Mouse (Mus musculus) heart, embryonic 13.5 days (tissue): ENCODE results near the gene Dusp1. TPM values are rescaled to one million over a fixed set of nuclear protein-coding genes. Genes with fewer than 3 reads are reported as not detected.

Source experiments
- ATAC-seq: fragments of 200-750 bp; cut with Nextera tagmentation; 2 replicates; pipeline ENCODE4 v1.8.0; 2017; ENCODE audit warnings: moderate TSS enrichment; ENCODE audit not compliant: insufficient number of reproducible peaks, low FRiP score, low TSS enrichment; ENCODE audit errors: extremely low read depth
- H3K27ac ChIP-seq: fragments of 300-500 bp; sonication (generic); replicated peaks from 2 replicates; pipeline ENCODE4 v1.5.1; 2015; ENCODE audit warnings: moderate library complexity, mild to moderate bottlenecking, inconsistent platforms
- H3K27me3 ChIP-seq: fragments of 300-500 bp; sonication (generic); replicated peaks from 2 replicates; pipeline ENCODE4 v1.6.1; 2015; ENCODE audit warnings: mild to moderate bottlenecking, inconsistent platforms
- H3K36me3 ChIP-seq: fragments of 300-500 bp; sonication (generic); 2 replicates; pipeline ENCODE4 v1.6.1; 2015; ENCODE audit warnings: mild to moderate bottlenecking, inconsistent platforms
- H3K4me1 ChIP-seq: fragments of 300-500 bp; sonication (generic); 2 replicates; pipeline ENCODE4 v1.6.1; 2015; ENCODE audit warnings: inconsistent platforms
- H3K4me2 ChIP-seq: fragments of 300-500 bp; sonication (generic); 2 replicates; pipeline ENCODE4 v1.6.1; 2015; ENCODE audit warnings: inconsistent platforms, mild to moderate bottlenecking, moderate library complexity
- H3K4me3 ChIP-seq: fragments of 300-500 bp; sonication (generic); 2 replicates; pipeline ENCODE4 v1.5.1; 2015; ENCODE audit warnings: moderate library complexity, mild to moderate bottlenecking, inconsistent platforms
- H3K9ac ChIP-seq: fragments of 300-500 bp; sonication (generic); 2 replicates; pipeline ENCODE4 v1.6.1; 2015; ENCODE audit warnings: inconsistent platforms, mild to moderate bottlenecking, moderate library complexity
- H3K9me3 ChIP-seq: fragments of 300-500 bp; sonication (generic); 2 replicates; pipeline ENCODE4 v1.6.1; 2016; ENCODE audit warnings: inconsistent platforms
- WGBS: fragments of 180-500 bp; shearing (Covaris S2); methylation state at CpG from one replicate; pipeline ENCODE4 v1.1.7; 2015; ENCODE audit warnings: mixed read lengths; 5-methylcytosine and 5-hydroxymethylcytosine counted together
- polyA plus RNA-seq: library from polyadenylated mRNA; unstranded; fragments of >200 nt; fragmentation: Nextera tagmentation; extraction: Ambion mirVana; gene quantifications from 2 replicates; pipeline ENCODE4 v1.2.1, GENCODE M21; 2015

Dusp1 gene
- polyA plus RNA-seq, 1 experiment from 2014 or later, result 32.8 TPM

GRCm38 (mm10) chr17:26560526-26561289 is 1.2 kb downstream of the Dusp1 start:
- 34% methylated on average over 9 of the region's 9 CpGs for WGBS
- ATAC-seq, result no peak
- peaks cover 35% of the 10 kb centered on the region for H3K4me1 ChIP-seq
- peak overlapping the region; percentile 97 for H3K9ac ChIP-seq
- peak overlapping the region; percentile 80 for H3K27ac ChIP-seq
- H3K9me3 ChIP-seq, result no peaks in the 10 kb centered on the region
- peak overlapping the region; percentile 98 for H3K4me2 ChIP-seq
- H3K36me3 ChIP-seq, result peaks cover 25% of the 10 kb centered on the region
- H3K4me3 ChIP-seq, result peak overlapping the region; percentile 88
- no peaks in the 10 kb centered on the region for H3K27me3 ChIP-seq

- H3K4me1 ChIP-seq, result peaks cover 24% of the 10 kb centered on the region
- 65% methylated on average over 3 of the region's 3 CpGs for WGBS
- no peak for ATAC-seq
- peaks cover 9% of the 10 kb centered on the region; the same call in 1 of the 2 replicates for H3K27me3 ChIP-seq
- H3K9ac ChIP-seq, result no peak overlapping the region
- H3K27ac ChIP-seq, result no peak overlapping the region
- H3K9me3 ChIP-seq, result no peaks in the 10 kb centered on the region
- H3K4me3 ChIP-seq, result no peak overlapping the region
- no peak overlapping the region for H3K4me2 ChIP-seq
- no peaks in the 10 kb centered on the region for H3K36me3 ChIP-seq
Observed at GRCm38 (mm10) chr17:26553033-26553432, 8.9 kb downstream of the Dusp1 start.

GRCm38 (mm10) chr17:26551104-26551503 is 10.8 kb downstream of the Dusp1 start:
- no peaks in the 10 kb centered on the region for H3K9me3 ChIP-seq
- no peak for ATAC-seq
- no peak overlapping the region for H3K4me2 ChIP-seq
- WGBS, result 84% methylated on average over 6 of the region's 6 CpGs
- no peak overlapping the region for H3K27ac ChIP-seq
- no peak overlapping the region for H3K4me3 ChIP-seq
- H3K4me1 ChIP-seq, result peaks cover 34% of the 10 kb centered on the region
- H3K27me3 ChIP-seq, result peaks cover 9% of the 10 kb centered on the region; the same call in 1 of the 2 replicates
- H3K9ac ChIP-seq, result no peak overlapping the region
- no peaks in the 10 kb centered on the region for H3K36me3 ChIP-seq

- no peaks in the 10 kb centered on the region for H3K9me3 ChIP-seq
- ATAC-seq, result no peak; the same call in 1 of the 2 replicates
- peaks cover 9% of the 10 kb centered on the region; the same call in 1 of the 2 replicates for H3K27me3 ChIP-seq
- peak overlapping the region; percentile 13; the same call in 1 of the 2 replicates for H3K4me2 ChIP-seq
- H3K36me3 ChIP-seq, result no peaks in the 10 kb centered on the region
- no peak overlapping the region for H3K4me3 ChIP-seq
- H3K27ac ChIP-seq, result peak overlapping the region; percentile 41; the same call in 1 of the 2 replicates
- no peak overlapping the region; the same call in 1 of the 2 replicates for H3K9ac ChIP-seq
- WGBS, result 19% methylated on average over 12 of the region's 12 CpGs
- H3K4me1 ChIP-seq, result peaks cover 42% of the 10 kb centered on the region
Observed at GRCm38 (mm10) chr17:26549148-26549809, 12.6 kb downstream of the Dusp1 start.

GRCm38 (mm10) chr17:26548566-26548965 is 13.4 kb downstream of the Dusp1 start:
- Histone ChIP-seq H3K9ac (no peak overlapping the region), H3K4me3 (no peak overlapping the region), H3K27me3 (peaks cover 9% of the 10 kb centered on the region; the same call in 1 of the 2 replicates), H3K9me3 (no peaks in the 10 kb centered on the region), H3K36me3 (no peaks in the 10 kb centered on the region), H3K4me1 (peaks cover 44% of the 10 kb centered on the region), H3K27ac (0 out of 2 replicates have a peak overlapping the region, but pooled peaks have one; percentile 41), H3K4me2 (peak overlapping the region; percentile 13; the same call in 1 of the 2 replicates)
- 9% methylated on average over 4 of the region's 5 CpGs for WGBS
- no peak for ATAC-seq

GRCm38 (mm10) chr17:26547771-26548170 is 14.2 kb downstream of the Dusp1 start:
- peak overlapping the region; percentile 88 for H3K27ac ChIP-seq
- WGBS, result 37% methylated on average over 7 of the region's 7 CpGs
- ATAC-seq, result no peak
- peaks cover 9% of the 10 kb centered on the region; the same call in 1 of the 2 replicates for H3K27me3 ChIP-seq
- no peak overlapping the region for H3K4me3 ChIP-seq
- no peak overlapping the region; the same call in 1 of the 2 replicates for H3K9ac ChIP-seq
- H3K4me2 ChIP-seq, result peak overlapping the region; percentile 16; the same call in 1 of the 2 replicates
- no peaks in the 10 kb centered on the region for H3K9me3 ChIP-seq
- H3K4me1 ChIP-seq, result peaks cover 44% of the 10 kb centered on the region
- H3K36me3 ChIP-seq, result no peaks in the 10 kb centered on the region

GRCm38 (mm10) chr17:26544319-26544963 is 17.5 kb downstream of the Dusp1 start:
- peak overlapping the region; percentile 58; the same call in 1 of the 2 replicates for H3K9ac ChIP-seq
- no peak overlapping the region for H3K4me2 ChIP-seq
- H3K36me3 ChIP-seq, result no peaks in the 10 kb centered on the region
- 0 out of 2 replicates have a peak overlapping the region, but pooled peaks have one; percentile 48 for H3K27ac ChIP-seq
- no peaks in the 10 kb centered on the region for H3K9me3 ChIP-seq
- no peak for ATAC-seq
- peaks cover 31% of the 10 kb centered on the region for H3K4me1 ChIP-seq
- 44% methylated on average over 8 of the region's 8 CpGs for WGBS
- H3K4me3 ChIP-seq, result no peak overlapping the region
- peaks cover 5% of the 10 kb centered on the region; the same call in 1 of the 2 replicates for H3K27me3 ChIP-seq

- no peaks in the 10 kb centered on the region for H3K36me3 ChIP-seq
- H3K27ac ChIP-seq, result no peak overlapping the region
- H3K9me3 ChIP-seq, result no peaks in the 10 kb centered on the region
- H3K27me3 ChIP-seq, result no peaks in the 10 kb centered on the region
- ATAC-seq, result no peak
- WGBS, result 86% methylated on average over 5 of the region's 5 CpGs
- H3K4me1 ChIP-seq, result peaks cover 29% of the 10 kb centered on the region
- H3K9ac ChIP-seq, result no peak overlapping the region
- H3K4me3 ChIP-seq, result no peak overlapping the region
- no peak overlapping the region for H3K4me2 ChIP-seq
Observed at GRCm38 (mm10) chr17:26540083-26540482, 21.8 kb downstream of the Dusp1 start.

- 38% methylated on average over 6 of the region's 6 CpGs for WGBS
- Histone ChIP-seq H3K36me3 (no peaks in the 10 kb centered on the region), H3K27ac (no peak overlapping the region), H3K9me3 (no peaks in the 10 kb centered on the region), H3K9ac (no peak overlapping the region), H3K4me3 (no peak overlapping the region), H3K27me3 (no peaks in the 10 kb centered on the region), H3K4me2 (peak overlapping the region; percentile 42), H3K4me1 (peaks cover 28% of the 10 kb centered on the region)
- peak; percentile 66; the same call in 1 of the 2 replicates for ATAC-seq
Observed at GRCm38 (mm10) chr17:26537722-26538471, 24.0 kb downstream of the Dusp1 start.

GRCm38 (mm10) chr17:26535251-26536136 is 26.4 kb downstream of the Dusp1 start:
- 52% methylated on average over 7 of the region's 7 CpGs for WGBS
- no peaks in the 10 kb centered on the region for H3K27me3 ChIP-seq

More at GRCm38 (mm10) chr17:26535251-26536136, 26.4 kb downstream of the Dusp1 start:
- Histone ChIP-seq H3K27ac (peak overlapping the region; percentile 40), H3K4me2 (no peak overlapping the region), H3K4me3 (no peak overlapping the region), H3K4me1 (peaks cover 49% of the 10 kb centered on the region), H3K9me3 (no peaks in the 10 kb centered on the region), H3K9ac (peak overlapping the region; percentile 17), H3K36me3 (no peaks in the 10 kb centered on the region)
- ATAC-seq, result no peak
